Mouse (Mus musculus) forebrain, embryonic 12.5 days (tissue): ENCODE results near the gene Agtr1a. TPM values are rescaled to one million over a fixed set of nuclear protein-coding genes. Genes with fewer than 3 reads are reported as not detected.

Source experiments
- ATAC-seq: fragments of 200-750 bp; cut with Nextera tagmentation; 2 replicates; pipeline ENCODE4 v1.8.0; 2017; ENCODE audit warnings: moderate TSS enrichment; ENCODE audit not compliant: low FRiP score
- H3K27ac ChIP-seq: fragments of 300-500 bp; sonication (generic); 2 replicates; pipeline ENCODE4 v1.5.1; 2016; ENCODE audit warnings: mild to moderate bottlenecking
- H3K27me3 ChIP-seq: fragments of 300-500 bp; sonication (generic); 2 replicates; pipeline ENCODE4 v1.6.1; 2016; ENCODE audit warnings: mild to moderate bottlenecking
- H3K36me3 ChIP-seq: fragments of 300-500 bp; sonication (generic); replicated peaks from 2 replicates; pipeline ENCODE4 v1.6.1; 2016; ENCODE audit warnings: mild to moderate bottlenecking
- H3K4me1 ChIP-seq: fragments of 300-500 bp; sonication (generic); 2 replicates; pipeline ENCODE4 v1.6.1; 2016
- H3K4me2 ChIP-seq: fragments of 300-500 bp; sonication (generic); 2 replicates; pipeline ENCODE4 v1.6.1; 2016; ENCODE audit warnings: mild to moderate bottlenecking, moderate library complexity
- H3K4me3 ChIP-seq: fragments of 300-500 bp; sonication (generic); replicated peaks from 2 replicates; pipeline ENCODE4 v1.5.1; 2016; ENCODE audit warnings: mild to moderate bottlenecking
- H3K9ac ChIP-seq: fragments of 300-500 bp; sonication (generic); 2 replicates; pipeline ENCODE4 v1.6.1; 2016; ENCODE audit warnings: mild to moderate bottlenecking
- H3K9me3 ChIP-seq: fragments of 300-500 bp; sonication (generic); 2 replicates; pipeline ENCODE4 v1.6.1; 2016
- WGBS: fragments of 180-500 bp; shearing (Covaris S2); methylation state at CpG from one replicate; pipeline ENCODE4 v1.1.7; 2016; 5-methylcytosine and 5-hydroxymethylcytosine counted together
- polyA plus RNA-seq: library from polyadenylated mRNA; unstranded; fragments of >200 nt; fragmentation: Nextera tagmentation; extraction: Ambion mirVana; gene quantifications from 2 replicates; pipeline ENCODE4 v1.2.1, GENCODE M21; 2016

Agtr1a gene
- polyA plus RNA-seq, 1 experiment from 2014 or later = 1.4 TPM

DNA sequence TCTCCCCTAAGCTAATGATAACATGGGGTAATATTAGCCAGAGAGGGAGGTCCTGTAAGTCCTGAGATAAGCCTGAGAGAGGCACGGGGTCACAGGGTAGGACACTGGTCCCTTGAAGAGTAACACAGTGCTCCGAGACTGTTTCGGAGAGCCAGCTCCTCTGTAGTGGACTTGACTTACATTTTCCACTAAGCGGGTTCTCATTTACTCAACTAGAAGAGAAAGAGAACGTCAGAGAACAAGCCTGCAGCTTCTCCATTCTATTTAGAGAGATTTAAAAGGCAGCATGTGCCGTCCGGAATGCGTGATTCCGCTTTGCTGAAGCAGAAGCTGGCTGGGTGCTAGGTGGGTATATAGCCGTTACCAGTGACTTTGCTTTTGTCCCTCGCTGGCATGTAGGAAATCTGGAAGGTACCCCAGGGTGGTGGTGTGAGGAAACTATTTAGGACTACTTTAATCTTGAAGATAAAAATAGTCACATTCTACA, 9.2 kb downstream of the Agtr1a start:
- H3K36me3 ChIP-seq = no peaks in the 10 kb centered on the region
- H3K27ac ChIP-seq = no peak overlapping the region
- no peak for ATAC-seq
- H3K4me1 ChIP-seq = no peaks in the 10 kb centered on the region
- H3K9me3 ChIP-seq = no peaks in the 10 kb centered on the region
- no peak overlapping the region for H3K9ac ChIP-seq
- no peak overlapping the region for H3K4me3 ChIP-seq
- H3K27me3 ChIP-seq = no peaks in the 10 kb centered on the region
- no peak overlapping the region for H3K4me2 ChIP-seq
- WGBS = 87% methylated on average over 11 of the region's 11 CpGs

DNA sequence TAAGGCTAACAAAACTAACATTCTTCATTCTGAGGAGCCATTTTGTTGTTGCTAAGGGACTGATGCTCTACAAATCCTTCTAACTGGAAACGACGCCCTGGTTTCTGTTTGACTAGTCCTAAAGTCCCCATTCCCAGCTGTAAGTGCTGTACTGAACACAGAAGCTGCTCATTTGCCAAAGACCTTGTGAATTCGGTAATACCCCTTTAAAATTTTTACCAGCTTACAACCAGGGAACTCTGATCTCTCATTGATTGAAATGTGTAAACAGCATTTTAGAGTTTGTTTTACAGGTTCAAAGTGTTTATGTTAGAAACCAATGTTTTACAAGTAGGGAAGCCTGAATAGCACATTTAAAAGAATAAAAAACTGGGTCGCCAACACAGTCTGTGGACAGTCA, 10.6 kb downstream of the Agtr1a start:
- no peak overlapping the region for H3K27ac ChIP-seq
- no peak overlapping the region for H3K9ac ChIP-seq
- WGBS = 90% methylated on average over 4 of the region's 4 CpGs
- H3K4me2 ChIP-seq = no peak overlapping the region
- no peaks in the 10 kb centered on the region for H3K36me3 ChIP-seq
- no peaks in the 10 kb centered on the region for H3K4me1 ChIP-seq
- no peaks in the 10 kb centered on the region for H3K9me3 ChIP-seq
- ATAC-seq = no peak
- no peaks in the 10 kb centered on the region for H3K27me3 ChIP-seq
- no peak overlapping the region for H3K4me3 ChIP-seq

- no peaks in the 10 kb centered on the region for H3K36me3 ChIP-seq
- H3K4me3 ChIP-seq = no peak overlapping the region
- H3K27me3 ChIP-seq = no peaks in the 10 kb centered on the region
- ATAC-seq = no peak
- H3K4me1 ChIP-seq = no peaks in the 10 kb centered on the region
- H3K9me3 ChIP-seq = no peaks in the 10 kb centered on the region
- no peak overlapping the region for H3K4me2 ChIP-seq
- H3K9ac ChIP-seq = no peak overlapping the region
- no peak overlapping the region for H3K27ac ChIP-seq
These were observed 12.1 kb downstream of the Agtr1a start for GRCm38 (mm10) chr13:30348306-30348705.

DNA sequence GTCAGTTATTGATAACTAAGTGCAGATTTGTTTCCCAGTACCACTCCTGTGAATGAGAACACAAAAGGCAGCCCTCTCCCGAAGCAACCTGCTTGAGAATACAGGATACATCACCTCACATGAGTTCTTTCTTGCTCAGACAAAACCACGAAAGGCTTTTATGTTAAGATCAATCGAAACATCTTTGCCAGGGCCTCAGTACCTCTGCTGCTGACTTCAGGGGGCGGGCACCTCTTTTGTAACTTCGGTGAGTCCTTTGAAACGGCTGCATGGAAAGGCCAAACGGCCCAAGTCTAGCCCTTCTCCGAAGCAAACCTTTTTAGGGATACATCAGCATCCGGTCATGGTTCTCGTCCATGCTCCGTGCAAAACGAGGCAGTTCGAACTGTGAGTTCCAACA, 15.7 kb downstream of the Agtr1a start:
- Histone ChIP-seq H3K9me3 (no peaks in the 10 kb centered on the region), H3K27me3 (no peaks in the 10 kb centered on the region), H3K27ac (no peak overlapping the region), H3K4me2 (no peak overlapping the region), H3K9ac (no peak overlapping the region), H3K36me3 (no peaks in the 10 kb centered on the region), H3K4me1 (no peaks in the 10 kb centered on the region), H3K4me3 (no peak overlapping the region)
- no peak for ATAC-seq
- WGBS = 33% methylated on average over 13 of the region's 13 CpGs

DNA sequence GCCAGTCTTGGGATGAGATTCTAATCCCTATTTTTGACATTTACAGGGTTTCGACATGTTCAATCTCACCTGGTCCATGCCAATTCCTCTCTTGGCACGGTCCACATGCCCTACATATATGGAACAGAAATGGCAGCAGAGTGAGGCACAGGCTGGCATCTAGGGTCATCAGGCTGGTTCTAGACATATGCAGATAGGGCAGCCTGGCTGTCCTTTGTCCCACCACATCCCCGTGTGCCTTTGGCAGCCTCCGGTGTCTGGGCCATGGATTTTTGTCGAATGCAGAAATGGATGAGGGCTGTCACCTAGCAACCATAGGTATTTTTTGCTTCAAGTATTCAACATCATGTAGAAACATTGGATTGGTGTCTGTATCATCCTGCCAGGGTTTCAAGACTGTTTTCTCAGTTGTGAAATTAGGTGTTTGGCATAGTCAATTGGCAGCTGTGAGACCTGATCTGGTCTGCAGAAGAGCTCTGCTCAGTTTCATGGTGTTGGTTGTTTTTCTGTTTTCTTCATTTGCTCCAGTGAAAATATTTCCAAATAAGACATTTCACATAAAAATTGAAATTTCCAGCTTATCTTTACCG, 18.8 kb downstream of the Agtr1a start:
- Histone ChIP-seq H3K36me3 (no peaks in the 10 kb centered on the region), H3K4me1 (no peaks in the 10 kb centered on the region), H3K4me3 (no peak overlapping the region), H3K27me3 (0 out of 2 replicates have a peak, but pooled peaks cover 2% of the 10 kb centered on the region), H3K27ac (no peak overlapping the region), H3K9ac (no peak overlapping the region), H3K4me2 (no peak overlapping the region), H3K9me3 (no peaks in the 10 kb centered on the region)
- no peak for ATAC-seq
- 95% methylated on average over 6 of the region's 6 CpGs for WGBS

DNA sequence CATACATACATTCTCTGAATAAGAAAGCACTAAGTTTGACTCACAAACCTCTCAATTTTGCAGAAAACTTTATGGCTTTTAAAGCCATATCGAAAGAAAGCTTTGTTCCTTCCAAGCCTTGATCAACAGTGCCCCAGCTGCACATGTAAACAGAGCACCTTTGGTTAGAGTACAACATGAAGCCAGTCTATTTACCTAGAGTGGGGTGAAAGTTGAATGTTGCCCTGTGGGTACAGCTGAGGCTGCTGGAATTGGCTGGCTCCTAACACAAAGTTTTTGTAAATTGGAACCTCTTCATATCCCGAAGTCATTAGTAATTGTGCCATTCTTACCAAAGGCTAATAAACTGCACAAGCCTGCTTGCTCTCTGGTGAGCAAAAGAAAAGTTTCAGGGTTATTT, 19.7 kb downstream of the Agtr1a start:
- H3K9me3 ChIP-seq = no peaks in the 10 kb centered on the region
- H3K4me2 ChIP-seq = no peak overlapping the region
- H3K4me1 ChIP-seq = no peaks in the 10 kb centered on the region
- WGBS = 90% methylated on average over 2 of the region's 2 CpGs
- H3K9ac ChIP-seq = no peak overlapping the region
- 0 out of 2 replicates have a peak, but pooled peaks cover 2% of the 10 kb centered on the region for H3K27me3 ChIP-seq
- ATAC-seq = no peak
- no peak overlapping the region for H3K4me3 ChIP-seq
- H3K27ac ChIP-seq = no peak overlapping the region
- H3K36me3 ChIP-seq = no peaks in the 10 kb centered on the region

- no peak overlapping the region for H3K4me3 ChIP-seq
- WGBS = 68% methylated on average over 4 of the region's 4 CpGs
These were observed 22.4 kb downstream of the Agtr1a start for GRCm38 (mm10) chr13:30358456-30359168.

GRCm38 (mm10) chr13:30359886-30360285, 23.6 kb downstream of the Agtr1a start:
- H3K4me3 ChIP-seq = no peak overlapping the region
- H3K36me3 ChIP-seq = no peaks in the 10 kb centered on the region
- H3K4me1 ChIP-seq = no peaks in the 10 kb centered on the region
- H3K27ac ChIP-seq = no peak overlapping the region
- 77% methylated on average over 2 of the region's 2 CpGs for WGBS
- no peak overlapping the region for H3K4me2 ChIP-seq
- H3K9ac ChIP-seq = no peak overlapping the region
- H3K9me3 ChIP-seq = no peaks in the 10 kb centered on the region
- ATAC-seq = no peak
- 0 out of 2 replicates have a peak, but pooled peaks cover 2% of the 10 kb centered on the region for H3K27me3 ChIP-seq

More at GRCm38 (mm10) chr13:30358456-30359168, 22.4 kb downstream of the Agtr1a start:
- Histone ChIP-seq H3K36me3 (no peaks in the 10 kb centered on the region), H3K4me1 (no peaks in the 10 kb centered on the region), H3K9ac (no peak overlapping the region), H3K4me2 (no peak overlapping the region), H3K9me3 (no peaks in the 10 kb centered on the region), H3K27ac (no peak overlapping the region), H3K27me3 (0 out of 2 replicates have a peak, but pooled peaks cover 2% of the 10 kb centered on the region)
- no peak for ATAC-seq

- Histone ChIP-seq H3K36me3 (no peaks in the 10 kb centered on the region), H3K9me3 (no peaks in the 10 kb centered on the region), H3K9ac (no peak overlapping the region), H3K27me3 (0 out of 2 replicates have a peak, but pooled peaks cover 2% of the 10 kb centered on the region), H3K4me1 (no peaks in the 10 kb centered on the region), H3K4me3 (no peak overlapping the region), H3K27ac (no peak overlapping the region), H3K4me2 (no peak overlapping the region)
- WGBS = 50% methylated on average over 5 of the region's 5 CpGs
- no peak for ATAC-seq
These were observed 24.8 kb downstream of the Agtr1a start for GRCm38 (mm10) chr13:30361002-30361401.

- H3K4me1 ChIP-seq = no peaks in the 10 kb centered on the region
- no peaks in the 10 kb centered on the region for H3K36me3 ChIP-seq
- no peak overlapping the region for H3K27ac ChIP-seq
- 93% methylated on average over 6 of the region's 6 CpGs for WGBS
- no peak overlapping the region for H3K9ac ChIP-seq
- H3K27me3 ChIP-seq = 0 out of 2 replicates have a peak, but pooled peaks cover 2% of the 10 kb centered on the region
- no peaks in the 10 kb centered on the region for H3K9me3 ChIP-seq
- H3K4me3 ChIP-seq = no peak overlapping the region
- H3K4me2 ChIP-seq = no peak overlapping the region
- ATAC-seq = no peak
These were observed 25.8 kb downstream of the Agtr1a start for GRCm38 (mm10) chr13:30362048-30362447.

DNA sequence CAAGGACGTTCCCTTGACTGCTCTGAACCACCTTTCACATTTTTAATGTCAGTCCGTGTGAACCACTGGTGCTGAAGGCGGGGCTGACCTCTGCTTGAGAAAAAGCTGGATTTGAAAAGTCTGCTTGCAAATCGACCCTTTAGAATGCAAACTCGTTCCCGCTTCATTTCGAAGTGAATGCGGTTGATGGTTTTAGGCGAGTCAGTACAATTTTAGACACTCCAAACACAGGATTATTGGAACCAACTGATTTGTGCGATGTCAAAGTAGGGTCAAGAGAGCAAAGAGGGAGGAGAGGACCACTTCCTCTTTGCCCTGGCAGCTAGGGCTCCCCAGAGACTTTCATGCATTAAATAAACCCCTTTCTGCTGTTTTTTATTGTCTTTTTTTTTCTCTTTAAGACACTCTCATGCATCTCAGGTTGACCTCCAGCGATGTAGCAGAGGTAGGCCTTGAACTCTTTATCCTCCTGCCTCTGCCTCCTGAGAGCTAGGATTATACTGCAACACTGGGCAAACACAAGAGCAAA, 27.9 kb downstream of the Agtr1a start:
- Histone ChIP-seq H3K4me3 (no peak overlapping the region), H3K36me3 (no peaks in the 10 kb centered on the region), H3K9me3 (no peaks in the 10 kb centered on the region), H3K4me2 (no peak overlapping the region), H3K9ac (no peak overlapping the region), H3K4me1 (no peaks in the 10 kb centered on the region), H3K27me3 (0 out of 2 replicates have a peak, but pooled peaks cover 2% of the 10 kb centered on the region), H3K27ac (no peak overlapping the region)
- 84% methylated on average over 11 of the region's 11 CpGs for WGBS
- ATAC-seq = no peak

DNA sequence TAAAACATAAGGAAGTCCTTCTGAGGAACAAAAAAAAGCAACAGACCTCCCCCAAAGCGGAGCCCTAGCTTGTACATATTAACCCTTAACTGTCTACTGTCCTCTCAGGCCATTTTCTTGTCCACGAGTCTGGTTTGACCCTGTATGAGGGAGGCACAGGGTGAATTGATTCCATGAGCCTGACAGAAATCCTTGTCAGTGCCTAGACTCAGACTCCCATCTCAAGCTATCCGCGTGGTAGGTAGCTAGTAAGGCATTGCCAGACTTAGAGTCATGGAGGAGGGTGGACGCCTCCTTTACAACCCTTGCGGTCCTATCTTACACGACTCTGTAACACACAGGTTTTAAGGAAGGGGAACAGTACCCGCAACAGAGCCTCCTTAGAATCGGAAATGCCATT, 28.5 kb downstream of the Agtr1a start:
- no peaks in the 10 kb centered on the region for H3K4me1 ChIP-seq
- H3K27me3 ChIP-seq = no peaks in the 10 kb centered on the region
- no peak overlapping the region for H3K9ac ChIP-seq
- H3K9me3 ChIP-seq = no peaks in the 10 kb centered on the region
- no peak overlapping the region for H3K27ac ChIP-seq
- ATAC-seq = no peak
- no peak overlapping the region for H3K4me3 ChIP-seq
- no peaks in the 10 kb centered on the region for H3K36me3 ChIP-seq
- H3K4me2 ChIP-seq = no peak overlapping the region
- 84% methylated on average over 9 of the region's 9 CpGs for WGBS
